Mouse (Mus musculus): ENCODE measurements at regions not wholly inside any gene's neighbourhood (a gene's known extent, or its start where the extent isn't known, plus 50 kb on each side); places are given as distances from the start of the nearest gene placed in this dataset.
"Not testable (repeated sequence)": the region's sequence is repeated elsewhere in the genome, so short reads cannot be mapped to it uniquely, and the experiment has no call there.

DNA sequence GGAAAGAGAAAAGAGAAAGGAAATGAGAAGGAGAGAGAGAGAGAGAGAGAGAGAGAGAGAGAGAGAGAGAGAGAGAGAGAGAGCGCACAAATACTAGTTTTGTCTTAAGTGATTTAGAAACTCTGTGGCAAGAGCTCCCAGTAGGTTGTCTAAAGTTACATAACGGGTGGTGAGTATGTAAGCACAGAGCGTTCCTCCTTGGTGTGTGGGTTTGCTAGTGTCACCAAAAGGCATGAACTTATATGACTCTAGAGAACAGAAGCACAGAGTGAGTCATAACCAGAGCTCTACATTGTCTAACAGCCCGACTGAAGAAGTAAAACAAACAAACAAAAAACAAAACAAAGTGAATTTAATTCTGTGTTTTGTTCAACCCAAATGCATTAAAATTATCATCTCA lies 177.9 kb upstream of the Tmem45b start:
- no peak overlapping the region for H3K4me3 ChIP-seq (ENCODE audit: control insufficient read depth in 1 of 2, insufficient read depth in 1 of 2, low read depth in 2 of 2, low read length in 2 of 2)
- no peak for DNase-seq (ENCODE audit: low read depth, low spot score)
- H3K79me2 ChIP-seq (ENCODE audit: control insufficient read depth, insufficient read depth, low read length, poor library complexity): no peaks in the 10 kb centered on the region
- no peak overlapping the region for H3K9ac ChIP-seq (ENCODE audit: control insufficient read depth, low read depth, low read length, poor library complexity, severe bottlenecking)
- H3K27ac ChIP-seq (ENCODE audit: control insufficient read depth, low read depth, low read length): no peak overlapping the region
- no peaks in the 10 kb centered on the region for H3K27me3 ChIP-seq (ENCODE audit: control insufficient read depth in 1 of 2, insufficient read depth in 2 of 2, low read length in 2 of 2)
- H3K4me1 ChIP-seq (ENCODE audit: control insufficient read depth in 1 of 2, insufficient read depth in 2 of 2, low read length in 2 of 2): no peaks in the 10 kb centered on the region
- no peaks in the 10 kb centered on the region for H3K36me3 ChIP-seq (ENCODE audit: control insufficient read depth in 1 of 2, insufficient read depth in 2 of 2, low read length in 2 of 2)
- H3K9me3 ChIP-seq (replicated peaks; ENCODE audit: insufficient read depth, low read length): no peaks in the 10 kb centered on the region
- TF ChIP-seq GATA1 (IDR thresholded peaks at IDR 0.05; ENCODE audit: low read depth, low read length): no peak
- no peak for TF ChIP-seq ZNF384 (IDR thresholded peaks at IDR 0.05; ENCODE audit: low read depth, low read length)
- no peak for TF ChIP-seq RAD21 (IDR thresholded peaks at IDR 0.05; ENCODE audit: low read depth, low read length)
- no peak for TF ChIP-seq USF1 (IDR thresholded peaks at IDR 0.05; ENCODE audit: low read depth, low read length)
- TF ChIP-seq ETS1 (IDR thresholded peaks at IDR 0.05; ENCODE audit: low read depth, low read length): no peak
- no peak for TF ChIP-seq JUND (IDR thresholded peaks at IDR 0.05; ENCODE audit: low read depth, low read length)
- TF ChIP-seq MAFK (IDR thresholded peaks at IDR 0.05; ENCODE audit: borderline replicate concordance, low read depth, low read length): no peak
- TF ChIP-seq USF2 (IDR thresholded peaks at IDR 0.05; ENCODE audit: borderline replicate concordance in 1 of 2, insufficient read depth in 1 of 2, low read depth in 1 of 2, low read length in 2 of 2): no peak
- no peak for TF ChIP-seq BHLHE40 (IDR thresholded peaks at IDR 0.05; ENCODE audit: borderline replicate concordance, low read depth, low read length)
- TF ChIP-seq NRF1 (IDR thresholded peaks at IDR 0.05; ENCODE audit: insufficient read depth, low read depth, low read length, poor library complexity, severe bottlenecking): no peak
- TF ChIP-seq CHD1 (IDR thresholded peaks at IDR 0.05; ENCODE audit: low read depth, low read length): no peak
- TF ChIP-seq MAZ (IDR thresholded peaks at IDR 0.05; ENCODE audit: low read depth, low read length): no peak
- TF ChIP-seq HCFC1 (IDR thresholded peaks at IDR 0.05; ENCODE audit: low read depth, low read length): no peak
- TF ChIP-seq TAL1 (IDR thresholded peaks at IDR 0.05; ENCODE audit: low read length): no peak

DNA sequence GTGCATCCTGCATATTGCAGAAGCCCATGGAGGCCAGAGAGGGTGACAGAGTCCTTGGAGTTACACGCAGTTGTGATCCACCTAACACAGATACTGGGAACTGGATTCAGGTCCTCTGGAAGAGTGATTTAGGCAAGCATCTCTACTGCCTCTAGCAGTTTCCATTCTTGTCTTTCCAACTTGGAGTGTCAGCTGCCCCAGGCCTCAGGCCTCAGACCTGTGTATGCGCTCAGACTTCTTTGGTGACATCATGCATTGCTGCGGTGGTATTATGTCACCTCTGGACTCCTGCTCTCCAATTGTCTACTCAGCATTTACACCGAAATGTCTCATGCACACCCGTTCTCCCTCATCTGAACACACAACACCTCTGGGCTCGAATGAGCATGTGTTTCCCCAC lies 164.0 kb upstream of the Tmem45b start:
- Histone ChIP-seq H3K79me2 (ENCODE audit: control insufficient read depth, insufficient read depth, low read length, poor library complexity) (no peaks in the 10 kb centered on the region), H3K4me3 (ENCODE audit: control insufficient read depth in 1 of 2, insufficient read depth in 1 of 2, low read depth in 2 of 2, low read length in 2 of 2) (no peak overlapping the region), H3K9ac (ENCODE audit: control insufficient read depth, low read depth, low read length, poor library complexity, severe bottlenecking) (no peak overlapping the region), H3K36me3 (ENCODE audit: control insufficient read depth in 1 of 2, insufficient read depth in 2 of 2, low read length in 2 of 2) (no peaks in the 10 kb centered on the region), H3K4me1 (ENCODE audit: control insufficient read depth in 1 of 2, insufficient read depth in 2 of 2, low read length in 2 of 2) (no peaks in the 10 kb centered on the region), H3K9me3 (replicated peaks; ENCODE audit: insufficient read depth, low read length) (no peaks in the 10 kb centered on the region), H3K27ac (ENCODE audit: control insufficient read depth, low read depth, low read length) (no peak overlapping the region), H3K27me3 (ENCODE audit: control insufficient read depth in 1 of 2, insufficient read depth in 2 of 2, low read length in 2 of 2) (no peaks in the 10 kb centered on the region)
- DNase-seq (ENCODE audit: low read depth, low spot score): no peak
- TF ChIP-seq POLR2AphosphoS5 (IDR thresholded peaks at IDR 0.05; ENCODE audit: borderline replicate concordance, low read depth, low read length): no peak
- TF ChIP-seq GATA1 (IDR thresholded peaks at IDR 0.05; ENCODE audit: low read depth, low read length): no peak
- TF ChIP-seq USF1 (IDR thresholded peaks at IDR 0.05; ENCODE audit: low read depth, low read length): no peak
- no peak for TF ChIP-seq EP300 (IDR thresholded peaks at IDR 0.05; ENCODE audit: low read depth in 1 of 2, low read length in 2 of 2)
- TF ChIP-seq ETS1 (IDR thresholded peaks at IDR 0.05; ENCODE audit: low read depth, low read length): no peak

DNA sequence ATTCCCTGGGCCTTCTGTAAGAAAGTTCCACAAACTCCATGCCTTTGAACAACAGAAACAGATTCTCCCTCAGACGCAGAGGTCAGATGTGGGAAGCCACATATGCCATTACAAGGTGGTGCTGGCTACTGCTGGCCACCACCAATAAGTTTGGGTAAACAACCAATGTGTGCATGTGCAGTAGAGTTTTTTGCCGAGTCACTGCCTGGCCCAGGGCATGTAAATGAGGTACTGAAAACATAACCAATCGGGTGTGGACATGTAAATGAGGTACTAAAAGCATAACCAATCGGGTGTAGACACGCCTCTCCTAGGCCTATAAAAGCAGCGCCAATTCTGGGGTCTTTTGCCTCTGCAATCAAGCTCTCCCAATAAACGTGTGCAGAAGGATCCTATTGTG lies 157.3 kb upstream of the Tmem45b start:
- not testable (repeated sequence) for H3K4me1 ChIP-seq (ENCODE audit: control insufficient read depth in 1 of 2, insufficient read depth in 2 of 2, low read length in 2 of 2); H3K36me3 ChIP-seq (ENCODE audit: control insufficient read depth in 1 of 2, insufficient read depth in 2 of 2, low read length in 2 of 2); H3K9ac ChIP-seq (ENCODE audit: control insufficient read depth, low read depth, low read length, poor library complexity, severe bottlenecking); H3K27me3 ChIP-seq (ENCODE audit: control insufficient read depth in 1 of 2, insufficient read depth in 2 of 2, low read length in 2 of 2); H3K79me2 ChIP-seq (ENCODE audit: control insufficient read depth, insufficient read depth, low read length, poor library complexity); H3K9me3 ChIP-seq (replicated peaks; ENCODE audit: insufficient read depth, low read length); H3K4me3 ChIP-seq (ENCODE audit: control insufficient read depth in 1 of 2, insufficient read depth in 1 of 2, low read depth in 2 of 2, low read length in 2 of 2); H3K27ac ChIP-seq (ENCODE audit: control insufficient read depth, low read depth, low read length)
- DNase-seq (ENCODE audit: low read depth, low spot score): peak; percentile 6

Data from MEL (cell line).